Mouse (Mus musculus): ENCODE measurements around the gene Tnrc6b. TPM values are rescaled to one million over a fixed set of nuclear protein-coding genes. Genes with fewer than 3 reads are reported as not detected.

Tnrc6b gene
- polyA plus RNA-seq, 1 experiment from 2014 or later: 48.7 TPM

- H3K9me3 ChIP-seq: no peaks in the 10 kb centered on the region
- no peak for ATAC-seq
- H3K27ac ChIP-seq: no peak overlapping the region
- no peaks in the 10 kb centered on the region for H3K4me1 ChIP-seq (replicated peaks)
- H3K27me3 ChIP-seq: no peaks in the 10 kb centered on the region
- WGBS: 84% methylated on average over 3 of the region's 3 CpGs
- no peak overlapping the region for H3K4me2 ChIP-seq (replicated peaks)
- no peak overlapping the region for H3K9ac ChIP-seq (replicated peaks)
- H3K36me3 ChIP-seq: no peaks in the 10 kb centered on the region
- no peak overlapping the region for H3K4me3 ChIP-seq (replicated peaks)
Observed at GRCm38 (mm10) chr15:80744667-80745422, 33.7 kb downstream of the Tnrc6b start.

GRCm38 (mm10) chr15:80748979-80749378, 37.9 kb downstream of the Tnrc6b start:
- WGBS: 68% methylated on average over 5 of the region's 5 CpGs
- H3K9ac ChIP-seq (replicated peaks): no peak overlapping the region
- no peaks in the 10 kb centered on the region for H3K27me3 ChIP-seq
- no peak overlapping the region for H3K27ac ChIP-seq
- H3K4me3 ChIP-seq (replicated peaks): no peak overlapping the region
- no peak overlapping the region for H3K4me2 ChIP-seq (replicated peaks)
- 0 out of 2 replicates have a peak, but pooled peaks cover 3% of the 10 kb centered on the region for H3K4me1 ChIP-seq (replicated peaks)
- H3K36me3 ChIP-seq: no peaks in the 10 kb centered on the region
- ATAC-seq: no peak
- no peaks in the 10 kb centered on the region for H3K9me3 ChIP-seq

- WGBS: 70% methylated on average over 6 of the region's 6 CpGs
- Histone ChIP-seq H3K4me3 (replicated peaks) (no peak overlapping the region), H3K36me3 (no peaks in the 10 kb centered on the region), H3K9me3 (no peaks in the 10 kb centered on the region), H3K4me2 (replicated peaks) (no peak overlapping the region), H3K9ac (replicated peaks) (no peak overlapping the region), H3K27ac (no peak overlapping the region; the same call in 1 of the 2 replicates), H3K4me1 (replicated peaks) (0 out of 2 replicates have a peak, but pooled peaks cover 3% of the 10 kb centered on the region), H3K27me3 (no peaks in the 10 kb centered on the region)
- no peak for ATAC-seq
Observed at GRCm38 (mm10) chr15:80753351-80753750, 42.2 kb downstream of the Tnrc6b start.

GRCm38 (mm10) chr15:80754103-80754502, 43.0 kb downstream of the Tnrc6b start:
- Histone ChIP-seq H3K27me3 (no peaks in the 10 kb centered on the region), H3K9me3 (no peaks in the 10 kb centered on the region)

GRCm38 (mm10) chr15:80759451-80759850, 48.3 kb downstream of the Tnrc6b start:
- no peak overlapping the region for H3K9ac ChIP-seq (replicated peaks)
- ATAC-seq: no peak
- H3K27me3 ChIP-seq: no peaks in the 10 kb centered on the region
- H3K36me3 ChIP-seq: no peaks in the 10 kb centered on the region
- no peaks in the 10 kb centered on the region for H3K9me3 ChIP-seq
- no peaks in the 10 kb centered on the region for H3K4me1 ChIP-seq (replicated peaks)
- WGBS: 94% methylated on average over 9 of the region's 9 CpGs
- H3K4me2 ChIP-seq (replicated peaks): no peak overlapping the region
- no peak overlapping the region for H3K27ac ChIP-seq
- no peak overlapping the region for H3K4me3 ChIP-seq (replicated peaks)

More at GRCm38 (mm10) chr15:80754103-80754502, 43.0 kb downstream of the Tnrc6b start:
- Histone ChIP-seq H3K4me1 (replicated peaks) (0 out of 2 replicates have a peak, but pooled peaks cover 3% of the 10 kb centered on the region), H3K4me3 (replicated peaks) (no peak overlapping the region), H3K4me2 (replicated peaks) (no peak overlapping the region), H3K27ac (no peak overlapping the region), H3K9ac (replicated peaks) (no peak overlapping the region), H3K36me3 (no peaks in the 10 kb centered on the region)
- WGBS: 87% methylated on average over 1 of the region's 1 CpGs
- no peak for ATAC-seq

- Histone ChIP-seq H3K4me2 (replicated peaks) (no peak overlapping the region), H3K27me3 (no peaks in the 10 kb centered on the region), H3K27ac (no peak overlapping the region), H3K36me3 (no peaks in the 10 kb centered on the region), H3K9me3 (no peaks in the 10 kb centered on the region), H3K9ac (replicated peaks) (no peak overlapping the region), H3K4me1 (replicated peaks) (no peaks in the 10 kb centered on the region), H3K4me3 (replicated peaks) (no peak overlapping the region)
- 90% methylated on average over 3 of the region's 3 CpGs for WGBS
- no peak for ATAC-seq
Observed at GRCm38 (mm10) chr15:80760504-80760903, 49.4 kb downstream of the Tnrc6b start.

GRCm38 (mm10) chr15:80760935-80761334, 49.8 kb downstream of the Tnrc6b start:
- Histone ChIP-seq H3K4me3 (replicated peaks) (no peak overlapping the region), H3K27me3 (no peaks in the 10 kb centered on the region), H3K4me2 (replicated peaks) (no peak overlapping the region), H3K9me3 (no peaks in the 10 kb centered on the region), H3K9ac (replicated peaks) (no peak overlapping the region), H3K36me3 (no peaks in the 10 kb centered on the region), H3K27ac (no peak overlapping the region), H3K4me1 (replicated peaks) (no peaks in the 10 kb centered on the region)
- WGBS: 72% methylated on average over 8 of the region's 8 CpGs
- ATAC-seq: no peak

- Histone ChIP-seq H3K4me3 (replicated peaks) (no peak overlapping the region), H3K4me2 (replicated peaks) (no peak overlapping the region), H3K9ac (replicated peaks) (no peak overlapping the region), H3K9me3 (no peaks in the 10 kb centered on the region), H3K4me1 (replicated peaks) (no peaks in the 10 kb centered on the region), H3K36me3 (no peaks in the 10 kb centered on the region), H3K27me3 (no peaks in the 10 kb centered on the region), H3K27ac (no peak overlapping the region)
- ATAC-seq: no peak
- 87% methylated on average over 4 of the region's 4 CpGs for WGBS
Observed at GRCm38 (mm10) chr15:80762621-80763020, 51.5 kb downstream of the Tnrc6b start.

GRCm38 (mm10) chr15:80764666-80765065, 53.6 kb downstream of the Tnrc6b start:
- Histone ChIP-seq H3K27ac (no peak overlapping the region), H3K9ac (replicated peaks) (no peak overlapping the region), H3K36me3 (no peaks in the 10 kb centered on the region), H3K4me2 (replicated peaks) (no peak overlapping the region), H3K4me3 (replicated peaks) (no peak overlapping the region), H3K4me1 (replicated peaks) (no peaks in the 10 kb centered on the region), H3K27me3 (no peaks in the 10 kb centered on the region), H3K9me3 (no peaks in the 10 kb centered on the region)
- 94% methylated on average over 6 of the region's 6 CpGs for WGBS
- ATAC-seq: no peak

- no peaks in the 10 kb centered on the region for H3K36me3 ChIP-seq
- ATAC-seq: no peak
- WGBS: 87% methylated on average over 2 of the region's 2 CpGs
- no peak overlapping the region for H3K4me3 ChIP-seq (replicated peaks)
- no peaks in the 10 kb centered on the region for H3K4me1 ChIP-seq (replicated peaks)
- no peak overlapping the region for H3K9ac ChIP-seq (replicated peaks)
- H3K9me3 ChIP-seq: no peaks in the 10 kb centered on the region
- H3K4me2 ChIP-seq (replicated peaks): no peak overlapping the region
- no peak overlapping the region for H3K27ac ChIP-seq
- H3K27me3 ChIP-seq: no peaks in the 10 kb centered on the region
Observed at GRCm38 (mm10) chr15:80765381-80765780, 54.3 kb downstream of the Tnrc6b start.

GRCm38 (mm10) chr15:80768216-80768615, 57.1 kb downstream of the Tnrc6b start:
- H3K9me3 ChIP-seq: no peaks in the 10 kb centered on the region
- no peak overlapping the region for H3K27ac ChIP-seq
- ATAC-seq: no peak
- H3K4me1 ChIP-seq (replicated peaks): no peaks in the 10 kb centered on the region
- H3K27me3 ChIP-seq: no peaks in the 10 kb centered on the region
- no peak overlapping the region for H3K4me2 ChIP-seq (replicated peaks)
- no peaks in the 10 kb centered on the region for H3K36me3 ChIP-seq
- no peak overlapping the region for H3K9ac ChIP-seq (replicated peaks)
- H3K4me3 ChIP-seq (replicated peaks): no peak overlapping the region
- 91% methylated on average over 3 of the region's 3 CpGs for WGBS

GRCm38 (mm10) chr15:80771926-80772441, 60.9 kb downstream of the Tnrc6b start:
- WGBS: 44% methylated on average over 1 of the region's 1 CpGs
- Histone ChIP-seq H3K9me3 (no peaks in the 10 kb centered on the region), H3K27me3 (no peaks in the 10 kb centered on the region), H3K27ac (no peak overlapping the region), H3K4me2 (replicated peaks) (no peak overlapping the region), H3K36me3 (no peaks in the 10 kb centered on the region), H3K4me1 (replicated peaks) (no peaks in the 10 kb centered on the region), H3K4me3 (replicated peaks) (no peak overlapping the region), H3K9ac (replicated peaks) (no peak overlapping the region)
- ATAC-seq: no peak

All from midbrain, embryonic 13.5 days (tissue).